Mouse (Mus musculus): ENCODE measurements around the gene Adgrv1. TPM values are rescaled to one million over a fixed set of nuclear protein-coding genes. Genes with fewer than 3 reads are reported as not detected.

Adgrv1 gene
- total and polyA plus RNA-seq, 2 experiments from 2014 or later: 4.2 to 7.8 TPM

- H3K9me3 ChIP-seq (ENCODE audit: low read length): no peaks in the 10 kb centered on the region
- TF ChIP-seq CTCF (IDR thresholded peaks at IDR 0.05; ENCODE audit: low read depth): no peak
- DNase-seq (ENCODE audit: low spot score) (no peak), ATAC-seq (no peak)
- H3K27me3 ChIP-seq (ENCODE audit: insufficient read depth, low read length): no peaks in the 10 kb centered on the region
- 58% methylated on average over 7 of the region's 7 CpGs for WGBS
- no peaks in the 10 kb centered on the region for H3K4me1 ChIP-seq (ENCODE audit: insufficient read depth, low read length)
- H3K4me2 ChIP-seq (ENCODE audit: low read depth, low read length): no peak overlapping the region
- H3K9ac ChIP-seq (replicated peaks; ENCODE audit: low read length): no peak overlapping the region
- H3K27ac ChIP-seq: no peak overlapping the region
- no peak overlapping the region for H3K4me3 ChIP-seq (ENCODE audit: low read length)
- no peaks in the 10 kb centered on the region for H3K36me3 ChIP-seq (ENCODE audit: insufficient read depth, low read length)
These were observed 9.7 kb upstream of the Adgrv1 start for GRCm38 (mm10) chr13:81642491-81643149.

- ATAC-seq (peak; percentile 56), DNase-seq (ENCODE audit: low spot score) (peak; percentile 80)
- Histone ChIP-seq H3K4me1 (ENCODE audit: insufficient read depth, low read length) (no peaks in the 10 kb centered on the region), H3K27ac (no peak overlapping the region), H3K36me3 (ENCODE audit: insufficient read depth, low read length) (no peaks in the 10 kb centered on the region), H3K27me3 (ENCODE audit: insufficient read depth, low read length) (no peaks in the 10 kb centered on the region), H3K9ac (replicated peaks; ENCODE audit: low read length) (no peak overlapping the region), H3K4me2 (ENCODE audit: low read depth, low read length) (peak overlapping the region; percentile 49), H3K4me3 (ENCODE audit: low read length) (no peak overlapping the region), H3K9me3 (ENCODE audit: low read length) (no peaks in the 10 kb centered on the region)
- TF ChIP-seq CTCF (IDR thresholded peaks at IDR 0.05; ENCODE audit: low read depth): peak; percentile 84
- WGBS: under 1% methylated on average over 8 of the region's 8 CpGs
These were observed 8.5 kb upstream of the Adgrv1 start for GRCm38 (mm10) chr13:81641289-81642045.

GRCm38 (mm10) chr13:81640881-81641280 lies 7.9 kb upstream of the Adgrv1 start:
- H3K9ac ChIP-seq (replicated peaks; ENCODE audit: low read length): no peak overlapping the region
- H3K9me3 ChIP-seq (ENCODE audit: low read length): no peaks in the 10 kb centered on the region
- ATAC-seq (0 out of 2 replicates have a peak, but pooled peaks have one; percentile 24), DNase-seq (ENCODE audit: low spot score) (no peak)
- H3K27ac ChIP-seq: no peak overlapping the region
- H3K4me3 ChIP-seq (ENCODE audit: low read length): no peak overlapping the region
- H3K36me3 ChIP-seq (ENCODE audit: insufficient read depth, low read length): no peaks in the 10 kb centered on the region
- no peaks in the 10 kb centered on the region for H3K27me3 ChIP-seq (ENCODE audit: insufficient read depth, low read length)
- 39% methylated on average over 6 of the region's 6 CpGs for WGBS
- no peak for TF ChIP-seq CTCF (IDR thresholded peaks at IDR 0.05; ENCODE audit: low read depth)
- H3K4me1 ChIP-seq (ENCODE audit: insufficient read depth, low read length): no peaks in the 10 kb centered on the region
- H3K4me2 ChIP-seq (ENCODE audit: low read depth, low read length): no peak overlapping the region

- Histone ChIP-seq H3K36me3 (ENCODE audit: insufficient read depth, low read length) (no peaks in the 10 kb centered on the region), H3K9me3 (ENCODE audit: low read length) (no peaks in the 10 kb centered on the region), H3K27ac (no peak overlapping the region), H3K4me2 (ENCODE audit: low read depth, low read length) (no peak overlapping the region), H3K4me1 (ENCODE audit: insufficient read depth, low read length) (no peaks in the 10 kb centered on the region), H3K9ac (replicated peaks; ENCODE audit: low read length) (no peak overlapping the region), H3K4me3 (ENCODE audit: low read length) (no peak overlapping the region), H3K27me3 (ENCODE audit: insufficient read depth, low read length) (no peaks in the 10 kb centered on the region)
- ATAC-seq: no peak
- no peak for TF ChIP-seq CTCF (IDR thresholded peaks at IDR 0.05; ENCODE audit: low read depth)
- WGBS: 12% methylated on average over 4 of the region's 4 CpGs
- no peak for DNase-seq (ENCODE audit: low spot score)
These were observed 6.7 kb upstream of the Adgrv1 start for GRCm38 (mm10) chr13:81639624-81640023.

GRCm38 (mm10) chr13:81630566-81630965 lies 2.4 kb downstream of the Adgrv1 start:
- no peak overlapping the region for H3K4me3 ChIP-seq (ENCODE audit: low read length)
- 21% methylated on average over 5 of the region's 5 CpGs for WGBS
- H3K36me3 ChIP-seq (ENCODE audit: insufficient read depth, low read length): no peaks in the 10 kb centered on the region
- H3K27me3 ChIP-seq (ENCODE audit: insufficient read depth, low read length): no peaks in the 10 kb centered on the region
- no peak for ATAC-seq
- H3K27ac ChIP-seq: no peak overlapping the region
- H3K9ac ChIP-seq (replicated peaks; ENCODE audit: low read length): no peak overlapping the region
- H3K4me2 ChIP-seq (ENCODE audit: low read depth, low read length): no peak overlapping the region
- TF ChIP-seq CTCF (IDR thresholded peaks at IDR 0.05; ENCODE audit: low read depth): no peak
- no peaks in the 10 kb centered on the region for H3K9me3 ChIP-seq (ENCODE audit: low read length)
- DNase-seq (ENCODE audit: low spot score): no peak
- no peaks in the 10 kb centered on the region for H3K4me1 ChIP-seq (ENCODE audit: insufficient read depth, low read length)

- 32% methylated on average over 3 of the region's 3 CpGs for WGBS
- H3K4me2 ChIP-seq (ENCODE audit: low read depth, low read length): no peak overlapping the region
- H3K9me3 ChIP-seq (ENCODE audit: low read length): no peaks in the 10 kb centered on the region
- H3K9ac ChIP-seq (replicated peaks; ENCODE audit: low read length): no peak overlapping the region
- H3K4me1 ChIP-seq (ENCODE audit: insufficient read depth, low read length): no peaks in the 10 kb centered on the region
- no peaks in the 10 kb centered on the region for H3K36me3 ChIP-seq (ENCODE audit: insufficient read depth, low read length)
- H3K27me3 ChIP-seq (ENCODE audit: insufficient read depth, low read length): no peaks in the 10 kb centered on the region
- H3K27ac ChIP-seq: no peak overlapping the region
- ATAC-seq (no peak), DNase-seq (ENCODE audit: low spot score) (peak; percentile 24)
- H3K4me3 ChIP-seq (ENCODE audit: low read length): no peak overlapping the region
- TF ChIP-seq CTCF (IDR thresholded peaks at IDR 0.05; ENCODE audit: low read depth): no peak
These were observed 3.6 kb downstream of the Adgrv1 start for GRCm38 (mm10) chr13:81629395-81629794.

All from hindbrain, postnatal 0 days (tissue).